Mouse (Mus musculus): ENCODE results near the gene Shroom4. TPM values are rescaled to one million over a fixed set of nuclear protein-coding genes. Genes with fewer than 3 reads are reported as not detected.

Shroom4 gene
- total RNA-seq, 2 experiments from 2014 or later = 4.2 to 4.6 TPM

- intact Hi-C loops (cut with DNase I) = no loop called here
- DNase-seq (ENCODE audit: extremely low spot score in 1 of 2, low spot score in 2 of 2) = no peak
These were observed 82.6 kb downstream of the Shroom4 start for GRCm38 (mm10) chrX:6482268-6482667.

GRCm38 (mm10) chrX:6483817-6484216 lies 84.2 kb downstream of the Shroom4 start:
- no peak for DNase-seq (ENCODE audit: extremely low spot score in 1 of 2, low spot score in 2 of 2)
- intact Hi-C loops (cut with DNase I) = no loop called here

- intact Hi-C loops (cut with DNase I) = no loop called here
- no peak for DNase-seq (ENCODE audit: extremely low spot score in 1 of 2, low spot score in 2 of 2)
These were observed 90.8 kb downstream of the Shroom4 start for GRCm38 (mm10) chrX:6490433-6490832.

GRCm38 (mm10) chrX:6495456-6495855 lies 95.8 kb downstream of the Shroom4 start:
- intact Hi-C loops (cut with DNase I) = no loop called here
- no peak for DNase-seq (ENCODE audit: extremely low spot score in 1 of 2, low spot score in 2 of 2)

- DNase-seq (ENCODE audit: extremely low spot score in 1 of 2, low spot score in 2 of 2) = no peak
- intact Hi-C loops (cut with DNase I) = no loop called here
These were observed 96.7 kb downstream of the Shroom4 start for GRCm38 (mm10) chrX:6496374-6496773.

GRCm38 (mm10) chrX:6501850-6502249 lies 102.2 kb downstream of the Shroom4 start:
- DNase-seq (ENCODE audit: extremely low spot score in 1 of 2, low spot score in 2 of 2) = no peak
- intact Hi-C loops (cut with DNase I) = no loop called here

GRCm38 (mm10) chrX:6517217-6517616 lies 117.6 kb downstream of the Shroom4 start:
- intact Hi-C loops (cut with DNase I) = no loop called here

GRCm38 (mm10) chrX:6518421-6518820 lies 118.8 kb downstream of the Shroom4 start:
- no peak for DNase-seq (ENCODE audit: extremely low spot score in 1 of 2, low spot score in 2 of 2)
- intact Hi-C loops (cut with DNase I) = no loop called here

More at GRCm38 (mm10) chrX:6517217-6517616, 117.6 kb downstream of the Shroom4 start:
- no peak for DNase-seq (ENCODE audit: extremely low spot score in 1 of 2, low spot score in 2 of 2)

GRCm38 (mm10) chrX:6522935-6523334 lies 123.3 kb downstream of the Shroom4 start:
- intact Hi-C loops (cut with DNase I) = no loop called here
- DNase-seq (ENCODE audit: extremely low spot score in 1 of 2, low spot score in 2 of 2) = no peak

- intact Hi-C loops (cut with DNase I) = no loop called here
- no peak for DNase-seq (ENCODE audit: extremely low spot score in 1 of 2, low spot score in 2 of 2)
These were observed 137.0 kb downstream of the Shroom4 start for GRCm38 (mm10) chrX:6536636-6537035.

GRCm38 (mm10) chrX:6537689-6538088 lies 138.0 kb downstream of the Shroom4 start:
- no peak for DNase-seq (ENCODE audit: extremely low spot score in 1 of 2, low spot score in 2 of 2)
- intact Hi-C loops (cut with DNase I) = no loop called here

GRCm38 (mm10) chrX:6565066-6565465 lies 165.4 kb downstream of the Shroom4 start:
- DNase-seq (ENCODE audit: extremely low spot score in 1 of 2, low spot score in 2 of 2) = no peak
- intact Hi-C loops (cut with DNase I) = no loop called here

GRCm38 (mm10) chrX:6574511-6574910 lies 174.9 kb downstream of the Shroom4 start:
- intact Hi-C loops (cut with DNase I) = no loop called here
- peak in 1 of 2 experiments; percentile 14 for DNase-seq (ENCODE audit: extremely low spot score in 1 of 2, low spot score in 2 of 2)

GRCm38 (mm10) chrX:6577001-6577400 lies 177.3 kb downstream of the Shroom4 start:
- DNase-seq (ENCODE audit: extremely low spot score in 1 of 2, low spot score in 2 of 2) = peak in 1 of 2 experiments; percentile 46
- intact Hi-C loops (cut with DNase I) = no loop called here

GRCm38 (mm10) chrX:6580671-6581070 lies 181.0 kb downstream of the Shroom4 start:
- intact Hi-C loops (cut with DNase I) = no loop called here
- no peak for DNase-seq (ENCODE audit: extremely low spot score in 1 of 2, low spot score in 2 of 2)

GRCm38 (mm10) chrX:6581181-6581580 lies 181.5 kb downstream of the Shroom4 start:
- intact Hi-C loops (cut with DNase I) = no loop called here
- DNase-seq (ENCODE audit: extremely low spot score in 1 of 2, low spot score in 2 of 2) = no peak

GRCm38 (mm10) chrX:6582646-6583045 lies 183.0 kb downstream of the Shroom4 start:
- intact Hi-C loops (cut with DNase I) = no loop called here
- no peak for DNase-seq (ENCODE audit: extremely low spot score in 1 of 2, low spot score in 2 of 2)

- no peak for DNase-seq (ENCODE audit: extremely low spot score in 1 of 2, low spot score in 2 of 2)
- intact Hi-C loops (cut with DNase I) = no loop called here
These were observed 194.5 kb downstream of the Shroom4 start for GRCm38 (mm10) chrX:6594183-6594582.

- DNase-seq (ENCODE audit: extremely low spot score in 1 of 2, low spot score in 2 of 2) = no peak
- intact Hi-C loops (cut with DNase I) = no loop called here
These were observed 254.4 kb downstream of the Shroom4 start for GRCm38 (mm10) chrX:6654024-6654423.

GRCm38 (mm10) chrX:6658820-6659324 lies 259.2 kb downstream of the Shroom4 start:
- DNase-seq (ENCODE audit: extremely low spot score in 1 of 2, low spot score in 2 of 2) = no peak
- intact Hi-C loops (cut with DNase I) = no loop called here

Data from left cerebral cortex, postnatal 10 days (tissue).